Mouse (Mus musculus): ENCODE results near the gene Agbl1. TPM values are rescaled to one million over a fixed set of nuclear protein-coding genes. Genes with fewer than 3 reads are reported as not detected.

Gene Agbl1
- polyA plus RNA-seq, 1 experiment from 2014 or later: 0.09 TPM

GRCm38 (mm10) chr7:76524291-76524690 lies 294.6 kb downstream of the Agbl1 start:
- 26% methylated on average over 3 of the region's 3 CpGs for WGBS
- H3K36me3 ChIP-seq (ENCODE audit: control insufficient read depth, insufficient read depth, low read length): no peaks in the 10 kb centered on the region
- ATAC-seq (ENCODE audit: insufficient number of reproducible peaks, insufficient read depth, low FRiP score, low read depth): no peak

GRCm38 (mm10) chr7:76546456-76546855 lies 316.8 kb downstream of the Agbl1 start:
- no peaks in the 10 kb centered on the region for H3K27me3 ChIP-seq (ENCODE audit: control insufficient read depth, insufficient read depth, low read length)
- no peak for ATAC-seq (ENCODE audit: insufficient number of reproducible peaks, insufficient read depth, low FRiP score, low read depth)
- H3K9ac ChIP-seq (ENCODE audit: low read length): no peak overlapping the region
- 63% methylated on average over 2 of the region's 2 CpGs for WGBS
- no peak overlapping the region for H3K27ac ChIP-seq (replicated peaks in 1 of 2; ENCODE audit: control insufficient read depth in 1 of 2, insufficient read depth in 1 of 2, low read depth in 2 of 2, low read length in 2 of 2)
- H3K4me3 ChIP-seq (ENCODE audit: control insufficient read depth in 1 of 2, insufficient read depth in 1 of 2, low read depth in 1 of 2, low read length in 2 of 2): no peak overlapping the region
- H3K9me3 ChIP-seq (ENCODE audit: control insufficient read depth, low read length): no peaks in the 10 kb centered on the region
- H3K36me3 ChIP-seq (ENCODE audit: control insufficient read depth, insufficient read depth, low read length): no peaks in the 10 kb centered on the region
- H3K4me2 ChIP-seq (ENCODE audit: low read length): no peak overlapping the region
- H3K4me1 ChIP-seq (ENCODE audit: control insufficient read depth in 2 of 2, insufficient read depth in 2 of 2, low read length in 2 of 2): no peaks in the 10 kb centered on the region

More at GRCm38 (mm10) chr7:76524291-76524690, 294.6 kb downstream of the Agbl1 start:
- H3K4me2 ChIP-seq (ENCODE audit: low read length): no peak overlapping the region
- H3K4me1 ChIP-seq (ENCODE audit: control insufficient read depth in 2 of 2, insufficient read depth in 2 of 2, low read length in 2 of 2): no peaks in the 10 kb centered on the region
- H3K9me3 ChIP-seq (ENCODE audit: control insufficient read depth, low read length): no peaks in the 10 kb centered on the region
- H3K27me3 ChIP-seq (ENCODE audit: control insufficient read depth, insufficient read depth, low read length): no peaks in the 10 kb centered on the region
- H3K27ac ChIP-seq (replicated peaks in 1 of 2; ENCODE audit: control insufficient read depth in 1 of 2, insufficient read depth in 1 of 2, low read depth in 2 of 2, low read length in 2 of 2): no peak overlapping the region
- no peak overlapping the region for H3K9ac ChIP-seq (ENCODE audit: low read length)
- H3K4me3 ChIP-seq (ENCODE audit: control insufficient read depth in 1 of 2, insufficient read depth in 1 of 2, low read depth in 1 of 2, low read length in 2 of 2): no peak overlapping the region

GRCm38 (mm10) chr7:76547313-76547712 lies 317.6 kb downstream of the Agbl1 start:
- no peak overlapping the region for H3K27ac ChIP-seq (replicated peaks in 1 of 2; ENCODE audit: control insufficient read depth in 1 of 2, insufficient read depth in 1 of 2, low read depth in 2 of 2, low read length in 2 of 2)
- H3K9ac ChIP-seq (ENCODE audit: low read length): no peak overlapping the region
- no peak overlapping the region for H3K4me3 ChIP-seq (ENCODE audit: control insufficient read depth in 1 of 2, insufficient read depth in 1 of 2, low read depth in 1 of 2, low read length in 2 of 2)
- H3K36me3 ChIP-seq (ENCODE audit: control insufficient read depth, insufficient read depth, low read length): no peaks in the 10 kb centered on the region
- H3K4me2 ChIP-seq (ENCODE audit: low read length): no peak overlapping the region
- no peaks in the 10 kb centered on the region for H3K4me1 ChIP-seq (ENCODE audit: control insufficient read depth in 2 of 2, insufficient read depth in 2 of 2, low read length in 2 of 2)
- no peaks in the 10 kb centered on the region for H3K27me3 ChIP-seq (ENCODE audit: control insufficient read depth, insufficient read depth, low read length)
- ATAC-seq (ENCODE audit: insufficient number of reproducible peaks, insufficient read depth, low FRiP score, low read depth): no peak
- H3K9me3 ChIP-seq (ENCODE audit: control insufficient read depth, low read length): no peaks in the 10 kb centered on the region

DNA sequence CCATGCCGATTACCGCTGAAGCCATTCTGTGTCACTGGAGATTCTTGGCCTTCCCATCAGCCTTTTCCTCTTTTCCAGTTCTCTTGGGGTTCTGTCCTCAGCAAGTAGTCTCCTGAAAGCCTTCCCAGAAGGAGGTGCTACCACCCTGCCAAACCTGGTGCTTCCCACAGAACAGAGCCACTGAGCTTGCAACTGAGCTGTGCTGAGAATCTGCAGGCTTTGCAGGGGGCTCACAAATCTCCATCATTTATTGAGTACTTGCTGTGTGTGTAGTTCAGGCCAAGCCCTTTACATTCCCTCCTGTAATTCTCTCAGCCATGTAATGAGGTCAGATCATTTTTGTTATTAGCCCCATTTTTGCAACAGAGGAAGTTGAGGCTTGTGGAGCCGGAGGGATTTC lies 322.2 kb downstream of the Agbl1 start:
- no peak for ATAC-seq (ENCODE audit: insufficient number of reproducible peaks, insufficient read depth, low FRiP score, low read depth)
- no peaks in the 10 kb centered on the region for H3K27me3 ChIP-seq (ENCODE audit: control insufficient read depth, insufficient read depth, low read length)
- H3K27ac ChIP-seq (replicated peaks in 1 of 2; ENCODE audit: control insufficient read depth in 1 of 2, insufficient read depth in 1 of 2, low read depth in 2 of 2, low read length in 2 of 2): no peak overlapping the region
- no peak overlapping the region for H3K4me3 ChIP-seq (ENCODE audit: control insufficient read depth in 1 of 2, insufficient read depth in 1 of 2, low read depth in 1 of 2, low read length in 2 of 2)
- H3K9ac ChIP-seq (ENCODE audit: low read length): no peak overlapping the region
- 88% methylated on average over 3 of the region's 3 CpGs for WGBS
- no peaks in the 10 kb centered on the region for H3K9me3 ChIP-seq (ENCODE audit: control insufficient read depth, low read length)
- H3K4me2 ChIP-seq (ENCODE audit: low read length): no peak overlapping the region
- H3K36me3 ChIP-seq (ENCODE audit: control insufficient read depth, insufficient read depth, low read length): no peaks in the 10 kb centered on the region
- H3K4me1 ChIP-seq (ENCODE audit: control insufficient read depth in 2 of 2, insufficient read depth in 2 of 2, low read length in 2 of 2): no peaks in the 10 kb centered on the region

DNA sequence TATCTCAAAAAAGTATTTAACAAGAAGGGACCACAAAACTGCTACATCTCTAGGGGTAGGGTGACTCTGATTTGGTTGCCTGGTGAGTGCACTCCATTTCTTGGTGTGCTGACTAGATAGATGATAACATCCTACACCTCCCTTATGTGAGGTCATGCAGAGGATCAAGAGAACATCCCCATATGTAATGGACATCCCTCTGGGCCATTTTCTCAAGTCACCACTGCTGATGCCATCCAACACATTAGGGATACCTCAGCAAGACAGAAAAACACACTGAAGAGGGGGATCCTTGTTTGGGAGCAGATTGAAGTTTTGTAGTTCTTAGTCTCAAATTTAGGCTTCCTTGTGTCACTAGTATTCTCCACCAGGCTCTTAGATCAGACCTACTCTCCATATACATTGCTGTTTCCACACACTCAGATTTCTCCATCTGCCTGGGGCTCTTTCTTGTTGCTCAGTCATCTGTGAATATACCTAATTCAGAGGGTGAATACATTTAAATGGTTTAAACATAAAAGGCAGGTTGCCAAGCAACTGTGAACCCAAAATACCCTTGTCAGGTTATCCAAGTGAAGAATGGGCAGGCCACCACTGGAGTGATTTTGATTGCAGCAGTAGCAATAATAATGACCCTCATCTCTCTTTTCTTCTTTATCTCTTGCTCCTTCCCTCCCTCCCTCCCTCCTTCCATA lies 331.0 kb downstream of the Agbl1 start:
- Histone ChIP-seq H3K36me3 (ENCODE audit: control insufficient read depth, insufficient read depth, low read length) (no peaks in the 10 kb centered on the region), H3K9me3 (ENCODE audit: control insufficient read depth, low read length) (no peaks in the 10 kb centered on the region), H3K4me3 (ENCODE audit: control insufficient read depth in 1 of 2, insufficient read depth in 1 of 2, low read depth in 1 of 2, low read length in 2 of 2) (no peak overlapping the region), H3K9ac (ENCODE audit: low read length) (no peak overlapping the region), H3K27ac (replicated peaks in 1 of 2; ENCODE audit: control insufficient read depth in 1 of 2, insufficient read depth in 1 of 2, low read depth in 2 of 2, low read length in 2 of 2) (no peak overlapping the region), H3K4me2 (ENCODE audit: low read length) (no peak overlapping the region), H3K4me1 (ENCODE audit: control insufficient read depth in 2 of 2, insufficient read depth in 2 of 2, low read length in 2 of 2) (no peaks in the 10 kb centered on the region), H3K27me3 (ENCODE audit: control insufficient read depth, insufficient read depth, low read length) (no peaks in the 10 kb centered on the region)
- ATAC-seq (ENCODE audit: insufficient number of reproducible peaks, insufficient read depth, low FRiP score, low read depth): no peak

DNA sequence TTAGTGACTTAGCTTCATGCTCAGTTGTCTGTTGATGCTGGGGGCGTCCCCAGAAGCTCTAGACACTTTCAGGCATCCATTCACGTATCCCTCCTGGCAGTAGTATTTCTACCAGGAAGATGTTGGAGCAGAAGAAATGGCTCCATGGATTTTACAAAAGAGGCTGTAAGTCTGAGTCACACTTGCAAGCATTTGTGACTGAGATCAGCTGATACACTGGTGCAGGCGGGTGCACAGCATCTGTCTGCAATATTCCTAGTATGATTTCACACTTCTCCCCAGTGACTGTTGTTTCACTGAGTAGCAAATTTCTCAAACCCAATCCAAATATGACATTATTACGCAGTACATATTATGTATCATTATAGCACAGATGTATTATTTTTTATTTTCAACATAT lies 332.8 kb downstream of the Agbl1 start:
- 79% methylated on average over 4 of the region's 4 CpGs for WGBS
- Histone ChIP-seq H3K9ac (ENCODE audit: low read length) (no peak overlapping the region), H3K4me1 (ENCODE audit: control insufficient read depth in 2 of 2, insufficient read depth in 2 of 2, low read length in 2 of 2) (no peaks in the 10 kb centered on the region), H3K27ac (replicated peaks in 1 of 2; ENCODE audit: control insufficient read depth in 1 of 2, insufficient read depth in 1 of 2, low read depth in 2 of 2, low read length in 2 of 2) (no peak overlapping the region), H3K9me3 (ENCODE audit: control insufficient read depth, low read length) (no peaks in the 10 kb centered on the region), H3K4me2 (ENCODE audit: low read length) (no peak overlapping the region), H3K36me3 (ENCODE audit: control insufficient read depth, insufficient read depth, low read length) (no peaks in the 10 kb centered on the region), H3K4me3 (ENCODE audit: control insufficient read depth in 1 of 2, insufficient read depth in 1 of 2, low read depth in 1 of 2, low read length in 2 of 2) (no peak overlapping the region), H3K27me3 (ENCODE audit: control insufficient read depth, insufficient read depth, low read length) (no peaks in the 10 kb centered on the region)
- ATAC-seq (ENCODE audit: insufficient number of reproducible peaks, insufficient read depth, low FRiP score, low read depth): no peak

- Histone ChIP-seq H3K9me3 (ENCODE audit: control insufficient read depth, low read length) (no peaks in the 10 kb centered on the region), H3K36me3 (ENCODE audit: control insufficient read depth, insufficient read depth, low read length) (no peaks in the 10 kb centered on the region), H3K4me3 (ENCODE audit: control insufficient read depth in 1 of 2, insufficient read depth in 1 of 2, low read depth in 1 of 2, low read length in 2 of 2) (no peak overlapping the region), H3K4me2 (ENCODE audit: low read length) (no peak overlapping the region), H3K27me3 (ENCODE audit: control insufficient read depth, insufficient read depth, low read length) (no peaks in the 10 kb centered on the region), H3K27ac (replicated peaks in 1 of 2; ENCODE audit: control insufficient read depth in 1 of 2, insufficient read depth in 1 of 2, low read depth in 2 of 2, low read length in 2 of 2) (no peak overlapping the region), H3K4me1 (ENCODE audit: control insufficient read depth in 2 of 2, insufficient read depth in 2 of 2, low read length in 2 of 2) (no peaks in the 10 kb centered on the region), H3K9ac (ENCODE audit: low read length) (no peak overlapping the region)
- peak; percentile 61; the same call in 1 of the 2 replicates for ATAC-seq (ENCODE audit: insufficient number of reproducible peaks, insufficient read depth, low FRiP score, low read depth)
- WGBS: 25% methylated on average over 5 of the region's 5 CpGs
These were observed 364.9 kb downstream of the Agbl1 start for GRCm38 (mm10) chr7:76594566-76595079.

GRCm38 (mm10) chr7:76597812-76598211 lies 368.1 kb downstream of the Agbl1 start:
- 55% methylated on average over 2 of the region's 2 CpGs for WGBS
- H3K4me2 ChIP-seq (ENCODE audit: low read length): no peak overlapping the region
- no peak overlapping the region for H3K27ac ChIP-seq (replicated peaks in 1 of 2; ENCODE audit: control insufficient read depth in 1 of 2, insufficient read depth in 1 of 2, low read depth in 2 of 2, low read length in 2 of 2)
- no peaks in the 10 kb centered on the region for H3K4me1 ChIP-seq (ENCODE audit: control insufficient read depth in 2 of 2, insufficient read depth in 2 of 2, low read length in 2 of 2)
- H3K9me3 ChIP-seq (ENCODE audit: control insufficient read depth, low read length): no peaks in the 10 kb centered on the region
- H3K27me3 ChIP-seq (ENCODE audit: control insufficient read depth, insufficient read depth, low read length): no peaks in the 10 kb centered on the region
- no peaks in the 10 kb centered on the region for H3K36me3 ChIP-seq (ENCODE audit: control insufficient read depth, insufficient read depth, low read length)
- no peak overlapping the region for H3K9ac ChIP-seq (ENCODE audit: low read length)
- no peak overlapping the region for H3K4me3 ChIP-seq (ENCODE audit: control insufficient read depth in 1 of 2, insufficient read depth in 1 of 2, low read depth in 1 of 2, low read length in 2 of 2)
- no peak for ATAC-seq (ENCODE audit: insufficient number of reproducible peaks, insufficient read depth, low FRiP score, low read depth)

All from heart, embryonic 14.5 days (tissue).